Mouse (Mus musculus) left cerebral cortex, postnatal 4 days (tissue): Measurements from ENCODE around the gene Tmem59. TPM values are rescaled to one million over a fixed set of nuclear protein-coding genes. Genes with fewer than 3 reads are reported as not detected.

ENCODE experiments used
- DNase-seq: peaks from one replicate; pipeline ENCODE4 v3.0.0-alpha.2; 2022
- intact Hi-C: fragments of 180-260 bp; cut with DNase I; formaldehyde crosslinking; loops from one replicate; pipeline ENCODE4 v1.15.1; 2025
- total RNA-seq, 2 experiments: library from RNA; stranded (reverse); gene quantifications; 2 replicates each; pipeline ENCODE4 v1.2.3; 2021

The Tmem59 gene
- 100 to 1,000 TPM; 115 to 118 TPM for total RNA-seq

GRCm38 (mm10) chr4:107178182-107178829 is at the start of gene Tmem59:
Gene Tmem59, plus strand, starts transcription at chr4:107178399.
- intact Hi-C loops = no loop called here
- DNase-seq = peak; percentile 98

GRCm38 (mm10) chr4:107129373-107129772 is 48.8 kb upstream of the Tmem59 start:
- intact Hi-C loops = no loop called here
- DNase-seq = no peak

DNA sequence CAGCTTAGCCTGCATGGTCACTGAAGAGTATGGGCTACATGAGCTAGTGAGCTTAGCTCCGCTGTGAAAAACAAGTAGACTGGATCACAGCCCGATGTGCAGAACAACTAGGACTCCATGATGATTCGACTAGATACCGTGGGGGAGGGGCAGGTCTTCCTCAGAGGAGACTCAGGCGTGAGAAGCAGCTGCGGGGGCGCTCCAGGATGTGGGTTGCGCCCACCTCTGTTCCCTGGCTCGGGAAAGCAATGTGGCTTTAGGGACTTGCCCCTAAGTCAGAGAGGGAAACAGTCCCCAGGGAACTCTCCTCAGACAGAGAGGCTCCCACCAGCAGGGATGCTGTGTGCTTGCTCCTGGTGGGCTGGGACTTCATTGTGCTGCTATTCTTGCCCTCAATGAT is 47.7 kb upstream of the Tmem59 start:
- intact Hi-C loops = loop anchor here (10.0 kb wide), 1 partner anchor 66 kb away; the partner anchor contains the start of genes Cyb5rl and Mrpl37
- DNase-seq = no peak

- no peak for DNase-seq
- intact Hi-C loops = loop anchor here (10.0 kb wide), 1 partner anchor 70 kb away; the partner anchor contains the start of genes Cyb5rl and Mrpl37
Measured at GRCm38 (mm10) chr4:107134891-107135290, 43.3 kb upstream of the Tmem59 start.

- DNase-seq = peak; percentile 33
- intact Hi-C loops = loop anchor here (10.0 kb wide), 1 partner anchor 71 kb away; the partner anchor contains the start of genes Cyb5rl and Mrpl37
Measured at GRCm38 (mm10) chr4:107135663-107136062, 42.5 kb upstream of the Tmem59 start.

- DNase-seq = no peak
- intact Hi-C loops = loop anchor here (10.0 kb wide), 1 partner anchor 72 kb away; the partner anchor contains the start of genes Cyb5rl and Mrpl37
Measured at GRCm38 (mm10) chr4:107136531-107136930, 41.7 kb upstream of the Tmem59 start.

DNA sequence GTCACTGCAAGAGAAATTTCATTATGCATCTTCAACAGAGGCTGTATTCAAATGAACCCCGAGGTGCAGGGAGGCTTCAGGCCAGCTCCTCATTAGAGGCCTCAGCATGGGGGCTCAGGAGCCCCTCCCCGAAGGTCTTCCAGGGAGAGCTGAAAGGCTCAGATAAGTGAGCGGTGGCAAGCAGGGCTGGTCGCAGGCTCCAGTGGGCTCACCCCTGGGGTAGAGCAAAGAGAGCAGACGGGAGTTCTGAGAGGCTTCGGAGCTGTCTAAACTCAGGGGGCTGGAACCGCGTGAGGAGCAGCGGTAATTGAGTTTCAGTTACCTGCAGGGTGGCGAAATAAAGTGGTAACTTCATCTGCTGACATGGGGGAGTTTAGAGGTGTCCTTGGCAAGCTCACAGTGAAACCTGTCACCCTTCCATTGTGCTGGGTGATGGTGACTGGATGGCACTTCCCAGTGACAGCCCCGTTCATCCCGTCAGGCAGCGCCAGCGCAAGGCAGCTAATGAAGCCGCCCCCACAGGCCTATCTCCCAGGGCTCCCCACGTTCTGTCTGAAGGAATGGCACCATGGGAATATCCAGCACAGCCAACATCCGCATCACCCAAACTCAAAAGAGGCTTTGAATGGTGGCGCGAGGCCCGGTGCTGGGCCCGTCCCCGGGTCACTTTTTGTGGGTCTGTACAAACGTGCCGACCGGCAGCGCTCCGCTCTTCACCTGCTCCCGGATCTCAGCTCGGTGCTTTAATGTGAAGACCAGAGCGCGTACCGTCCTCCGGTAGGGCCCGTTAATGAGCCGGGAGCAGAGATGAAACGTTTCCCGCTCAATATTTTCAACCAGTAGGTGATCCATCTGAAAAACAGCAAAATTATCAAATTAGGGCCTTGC is 39.0 kb upstream of the Tmem59 start:
- intact Hi-C loops = loop anchor here (10.0 kb wide), 1 partner anchor 74 kb away; the partner anchor contains the start of genes Cyb5rl and Mrpl37
- DNase-seq = no peak

DNA sequence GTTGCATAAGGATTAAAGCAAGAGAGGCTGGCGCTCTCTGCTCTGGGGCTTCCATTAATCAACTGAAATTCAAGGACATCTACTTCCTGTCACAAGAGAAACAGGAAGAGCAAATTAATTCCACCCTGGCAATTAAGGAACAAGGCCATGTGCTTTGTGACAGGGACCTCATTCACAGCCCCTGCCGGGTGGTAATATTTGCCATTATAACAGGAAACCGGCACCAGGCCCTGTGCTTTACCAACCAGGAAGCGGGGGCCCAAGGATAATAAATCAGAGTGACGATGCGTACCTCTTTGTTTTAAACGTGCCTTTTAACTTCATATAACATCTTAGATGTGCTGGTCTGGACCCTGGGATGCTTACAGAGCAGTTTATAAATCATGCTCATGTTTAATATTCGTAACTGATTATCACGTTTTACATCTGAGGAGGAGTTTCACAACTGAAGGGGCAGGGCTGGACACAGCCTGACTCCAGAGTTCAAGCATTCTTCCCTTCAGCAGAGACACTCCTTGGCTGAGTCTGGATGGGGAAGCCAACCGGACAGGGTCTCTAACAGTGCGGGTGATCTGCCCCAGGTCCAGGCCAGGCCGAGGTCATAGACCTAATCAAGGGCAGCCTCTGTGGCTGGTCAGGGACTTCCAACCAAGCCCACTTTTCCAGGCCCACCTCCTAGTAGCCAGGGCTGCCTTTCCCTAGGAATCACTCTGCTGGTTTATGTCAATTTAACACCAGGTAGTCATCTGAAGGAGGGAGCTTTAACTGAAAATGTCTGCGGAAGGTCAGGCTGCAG is 38.2 kb upstream of the Tmem59 start:
- intact Hi-C loops = loop anchor here (10.0 kb wide), 1 partner anchor 75 kb away; the partner anchor contains the start of genes Cyb5rl and Mrpl37
- no peak for DNase-seq

DNA sequence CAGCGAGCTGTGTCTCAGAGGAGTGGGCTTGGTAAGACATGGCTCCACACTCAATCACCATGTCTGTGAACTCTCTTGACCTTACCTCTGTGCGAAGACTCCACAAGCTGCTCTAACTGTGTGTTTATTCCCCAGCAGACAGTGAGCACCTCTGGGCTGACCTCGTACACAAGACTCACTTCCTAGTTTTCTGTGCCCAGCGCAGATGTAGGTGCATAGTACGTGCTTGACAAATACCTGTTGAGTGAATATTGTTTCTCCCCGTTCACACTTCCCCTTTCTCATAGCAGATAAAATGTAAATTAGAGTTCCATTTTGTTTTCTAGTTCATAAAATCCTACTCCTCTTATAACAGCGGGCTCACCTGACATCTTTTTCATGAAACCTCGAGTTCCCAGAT is 34.7 kb upstream of the Tmem59 start:
- intact Hi-C loops = no loop called here
- DNase-seq = no peak

DNA sequence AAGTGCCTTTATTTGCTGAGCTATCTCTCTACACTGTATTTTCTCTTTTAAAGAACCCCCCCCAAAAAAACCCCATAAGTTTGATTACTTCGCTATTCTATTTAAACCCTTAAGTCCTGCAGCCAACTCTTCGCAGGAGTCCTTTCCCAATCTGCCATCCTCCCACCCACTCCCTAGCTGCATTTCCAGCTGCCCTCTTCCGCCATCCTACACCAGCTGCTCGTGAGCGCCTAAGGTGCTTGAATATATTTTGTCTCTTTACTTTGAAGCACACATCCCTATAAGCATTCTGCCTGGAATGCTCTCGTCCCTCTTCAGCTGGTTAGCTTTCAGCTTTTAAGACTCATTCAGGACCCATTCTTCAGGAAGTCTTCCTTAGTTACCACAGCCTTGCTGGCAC is 27.2 kb upstream of the Tmem59 start:
- intact Hi-C loops = no loop called here
- DNase-seq = no peak

DNA sequence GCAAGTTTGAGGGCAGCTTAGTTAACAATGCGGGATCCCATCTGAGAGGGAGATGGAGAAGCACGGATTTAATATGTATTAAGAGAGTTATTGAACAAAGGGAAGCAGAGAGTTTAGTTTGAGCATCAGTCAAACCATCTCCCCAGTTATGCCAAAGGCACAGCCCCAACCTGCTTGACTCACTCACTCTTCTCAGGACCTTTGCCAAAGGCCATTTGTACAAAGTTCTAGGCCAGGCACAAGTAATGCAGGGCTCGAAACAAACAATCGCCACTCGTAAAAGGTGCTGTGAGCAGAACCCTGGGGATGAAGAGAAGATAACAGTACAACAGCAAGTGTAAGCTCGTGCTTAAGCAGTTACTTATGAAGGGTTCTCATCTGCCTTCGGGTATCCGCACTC is 25.6 kb upstream of the Tmem59 start:
- no peak for DNase-seq
- intact Hi-C loops = no loop called here

DNA sequence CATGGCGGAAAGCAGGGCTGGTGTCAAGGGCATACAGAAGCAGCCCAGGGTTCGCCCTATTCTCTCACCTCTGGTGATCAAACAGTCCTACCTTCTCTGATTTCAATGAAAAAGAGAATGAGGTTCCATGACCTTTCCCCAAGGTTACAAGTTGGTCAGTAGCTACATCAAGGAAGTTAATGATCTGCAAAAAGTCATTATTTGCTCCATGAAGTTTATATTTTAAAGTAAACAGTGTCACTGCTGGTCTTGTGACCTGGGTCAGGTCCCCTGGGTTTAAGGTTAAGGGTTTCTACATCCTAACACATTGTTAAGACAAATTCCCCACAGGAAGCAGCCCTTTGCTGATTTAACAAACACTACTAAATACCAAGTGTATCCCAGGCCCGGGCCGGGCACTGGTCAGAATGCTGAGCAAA is 21.2 kb upstream of the Tmem59 start:
- intact Hi-C loops = no loop called here
- no peak for DNase-seq

DNA sequence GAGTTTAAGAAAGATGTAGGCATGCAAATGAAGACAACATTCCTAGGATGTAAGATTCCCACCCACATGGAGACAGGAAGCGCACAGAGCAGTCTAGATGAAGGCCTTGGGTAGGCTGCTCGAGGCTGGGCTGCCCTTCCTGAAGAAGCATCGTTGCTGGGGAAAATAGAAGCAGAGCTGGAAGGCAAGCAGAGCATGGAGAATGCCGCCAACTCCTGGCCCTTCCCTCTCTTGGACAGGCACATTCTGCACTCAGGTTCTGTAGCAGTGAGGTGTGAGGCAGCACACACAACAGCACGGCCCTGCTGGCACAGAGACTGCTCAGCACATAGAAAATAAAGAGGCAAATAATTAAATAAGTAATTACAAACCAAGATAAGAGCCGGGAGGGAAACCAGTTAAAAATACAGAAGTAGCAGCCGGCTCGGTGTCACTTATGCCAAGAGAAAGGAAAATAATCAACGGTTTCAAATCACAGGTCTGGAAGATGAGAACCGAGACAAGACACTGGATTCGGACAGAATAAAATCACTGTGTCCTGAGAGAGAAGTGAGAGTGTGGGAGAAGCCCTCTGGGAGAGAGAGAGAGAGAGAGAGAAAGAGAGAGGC is 18.9 kb upstream of the Tmem59 start:
- DNase-seq = no peak
- intact Hi-C loops = no loop called here

GRCm38 (mm10) chr4:107160181-107160580 is 18.0 kb upstream of the Tmem59 start:
- intact Hi-C loops = loop anchor here (5.0 kb wide), 4 partner anchors 93 to 548 kb away; partner anchors contain the start of genes Cyb5rl, Mrpl37 and Ssbp3
- no peak for DNase-seq

DNA sequence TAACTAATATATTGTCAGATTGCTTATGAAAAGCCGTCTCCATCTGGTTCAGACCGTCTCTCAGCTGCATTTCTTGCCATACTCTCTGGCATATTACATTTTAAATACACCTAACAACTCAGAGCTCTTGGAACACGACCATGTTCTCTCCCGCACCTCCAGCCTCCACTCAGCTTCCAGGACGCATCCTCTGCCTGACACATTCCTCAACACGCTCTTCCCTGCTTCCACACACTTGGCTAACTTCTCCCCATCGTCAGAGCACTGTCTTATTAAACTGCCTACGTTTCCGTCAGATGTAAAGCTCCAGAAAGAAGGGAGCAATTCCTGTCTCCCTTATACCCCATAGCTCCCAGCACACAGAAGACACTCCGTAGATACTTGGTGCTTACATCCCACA is 14.9 kb upstream of the Tmem59 start:
- intact Hi-C loops = loop anchor here (2.0 to 5.0 kb wide), 5 partner anchors 96 to 551 kb away; partner anchors contain the start of genes Cyb5rl, Mrpl37 and Ssbp3
- DNase-seq = no peak

- peak; percentile 67 for DNase-seq
- intact Hi-C loops = loop anchor here (2.0 to 5.0 kb wide), 5 partner anchors 97 to 552 kb away; partner anchors contain the start of genes Cyb5rl, Mrpl37 and Ssbp3
Measured at GRCm38 (mm10) chr4:107163756-107164587, 14.2 kb upstream of the Tmem59 start.

GRCm38 (mm10) chr4:107166700-107167099 is 11.5 kb upstream of the Tmem59 start:
- no peak for DNase-seq
- intact Hi-C loops = no loop called here

DNA sequence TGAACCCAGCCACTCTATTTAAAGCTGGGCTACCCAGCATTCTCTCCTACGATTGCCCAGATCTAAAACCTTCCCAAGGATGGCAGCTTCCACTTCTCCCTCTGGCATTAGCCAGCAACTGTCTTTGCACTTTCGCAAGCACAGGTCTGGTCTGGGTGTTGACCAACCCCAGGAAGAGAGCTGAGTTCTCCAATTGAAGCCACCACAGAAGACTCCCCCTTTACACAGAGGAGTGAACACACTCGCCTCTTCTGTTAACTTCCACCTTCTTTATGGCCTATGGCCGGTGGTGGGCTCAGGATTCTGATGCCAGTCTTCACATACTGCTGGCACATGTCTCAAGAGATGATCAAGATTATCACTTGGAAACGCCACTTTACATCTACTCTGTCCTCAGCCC is 10.4 kb upstream of the Tmem59 start:
- DNase-seq = no peak
- intact Hi-C loops = no loop called here

GRCm38 (mm10) chr4:107177506-107177905 is 693 bp upstream of the Tmem59 start:
- no peak for DNase-seq
- intact Hi-C loops = no loop called here
